Comparison of ENCODE assay signal across 28 mouse cellular contexts in the genomic region with DNA sequence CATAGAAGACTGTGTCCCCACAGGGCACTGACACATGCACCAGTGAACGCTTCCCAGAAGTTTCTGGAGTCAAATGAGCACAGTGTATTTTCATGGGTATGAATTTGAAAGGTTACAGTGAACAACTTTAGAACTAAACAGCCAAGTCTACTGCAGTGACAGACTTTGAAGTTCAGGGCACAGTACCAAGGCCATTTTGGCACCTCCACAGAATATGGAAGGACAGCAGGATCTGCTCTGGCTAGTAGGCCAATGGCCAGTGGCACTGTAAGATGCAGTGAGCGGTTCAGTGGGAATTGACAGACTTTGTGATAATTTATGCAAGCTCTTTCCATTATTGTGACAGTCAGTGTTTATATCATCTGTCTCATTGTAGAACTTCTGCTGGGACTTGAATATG.
DNase-seq lines count a peak whose midpoint lies in the region; ATAC-seq lines count a peak whose summit lies in the region.
"Had no signal": no experiment of that assay in that cellular context is flagged by ENCODE, and none has a peak within 500 bp of the region (broad histone marks: within the 10 kb centered on the region; RNA-seq: fewer than 3 reads in every experiment).

No protein-coding gene starts in this region.

- H3K9ac ChIP-seq in heart, embryonic 11.5 days (ENCODE audit: low read depth, low read length): no peak overlapping the region
- H3K9ac ChIP-seq: embryonic facial prominence, embryonic 15.5 days; forebrain, embryonic 12.5 days; lung, embryonic 15.5 days; neural tube, embryonic 12.5 days had no signal

- 86% methylated on average over 2 of the region's 2 CpGs for WGBS in heart, embryonic 11.5 days (ENCODE audit: insufficient replicate concordance)

- H3K36me3 ChIP-seq in heart, embryonic 11.5 days (ENCODE audit: control insufficient read depth, insufficient read depth, low read length): no peaks in the 10 kb centered on the region
- H3K36me3 ChIP-seq: embryonic facial prominence, embryonic 10.5 days; embryonic facial prominence, embryonic 15.5 days; forebrain, embryonic 12.5 days; lung, embryonic 15.5 days; neural tube, embryonic 12.5 days had no signal

- no peaks in the 10 kb centered on the region for H3K4me1 ChIP-seq in heart, embryonic 11.5 days (ENCODE audit: control insufficient read depth, insufficient read depth, low read length)
- H3K4me1 ChIP-seq: embryonic facial prominence, embryonic 10.5 days; embryonic facial prominence, embryonic 15.5 days; forebrain, embryonic 12.5 days; lung, embryonic 15.5 days; neural tube, embryonic 12.5 days had no signal

- DNase-seq in cerebellum, postnatal 10 days: peak; percentile 35 to 69
- no peak for DNase-seq in cerebellum, adult 11-12 months
- DNase-seq in heart, adult 8-10 months (ENCODE audit: low spot score): peak; percentile 5
- peak; percentile 42 for DNase-seq in left cerebral cortex, postnatal 4 days
- DNase-seq in left cerebral cortex, postnatal 14 days (ENCODE audit: low spot score in 2 of 2): no peak
- DNase-seq in adipocyte (ENCODE audit: low spot score): peak; percentile 41
- no peak for DNase-seq in ovary, adult 18-20 months (ENCODE audit: low spot score)
- DNase-seq: cerebellum, adult 11 months; gastrocnemius, postnatal 36 days; kidney, postnatal 14 days; layer of hippocampus, postnatal 36 days; liver; midbrain, embryonic 14.5 days; right cerebral cortex, postnatal 4 days; thymus, adult 18-20 months; thymus, postnatal 25 days had no signal

- no peaks in the 10 kb centered on the region for H3K9me3 ChIP-seq in heart, embryonic 11.5 days (replicated peaks; ENCODE audit: control insufficient read depth, low read length)
- H3K9me3 ChIP-seq: embryonic facial prominence, embryonic 10.5 days; embryonic facial prominence, embryonic 15.5 days; forebrain, embryonic 12.5 days; lung, embryonic 15.5 days; neural tube, embryonic 12.5 days had no signal

- ATAC-seq in heart, embryonic 11.5 days (replicated peaks; ENCODE audit: insufficient number of reproducible peaks, low FRiP score, low TSS enrichment): no peak
- ATAC-seq: intestine, embryonic 16.5 days; Patski had no signal

- no peak overlapping the region for H3K4me2 ChIP-seq in heart, embryonic 11.5 days
- H3K4me2 ChIP-seq: embryonic facial prominence, embryonic 15.5 days; forebrain, embryonic 12.5 days; lung, embryonic 15.5 days; neural tube, embryonic 12.5 days had no signal

- no peak overlapping the region for H3K4me3 ChIP-seq in heart, embryonic 11.5 days (ENCODE audit: low read depth, low read length)
- H3K4me3 ChIP-seq: embryonic facial prominence, embryonic 10.5 days; embryonic facial prominence, embryonic 15.5 days; forebrain, embryonic 12.5 days; heart, adult 2 months; layer of hippocampus, adult 2 months; lung, embryonic 15.5 days; myocyte; neural tube, embryonic 12.5 days had no signal

- H3K27ac ChIP-seq in heart, embryonic 11.5 days (ENCODE audit: low read depth, low read length): no peak overlapping the region
- H3K27ac ChIP-seq: embryonic facial prominence, embryonic 10.5 days; embryonic facial prominence, embryonic 15.5 days; forebrain, embryonic 12.5 days; heart, adult 2 months; layer of hippocampus, adult 2 months; lung, embryonic 15.5 days; neural tube, embryonic 12.5 days; stomach, postnatal 0 days had no signal

- no peaks in the 10 kb centered on the region for H3K27me3 ChIP-seq in heart, embryonic 11.5 days (ENCODE audit: control insufficient read depth, insufficient read depth, low read length)
- H3K27me3 ChIP-seq: embryonic facial prominence, embryonic 15.5 days; forebrain, embryonic 12.5 days; lung, embryonic 15.5 days; neural tube, embryonic 12.5 days; Patski had no signal

- intact Hi-C loops in left cerebral cortex, postnatal 4 days (cut with DNase I): no loop called here
- intact Hi-C loops in left cerebral cortex, postnatal 14 days (cut with DNase I): no loop called here

Comparison
In these comparisons a context has a peak if more than half of its experiments do, and no peak if none do; other contexts are left out.
1. DNase-seq: peak in cerebellum, postnatal 10 days (2 of 2), heart, adult 8-10 months (single experiment), left cerebral cortex, postnatal 4 days (single experiment) and adipocyte (single experiment); none in cerebellum, adult 11-12 months (single experiment), left cerebral cortex, postnatal 14 days (0 of 2) and ovary, adult 18-20 months (single experiment).